Mouse (Mus musculus) erythroblast, embryonic 14.5 days (primary cell): Measurements from ENCODE around the gene Pold4.

Source experiments
- GATA1 ChIP-seq: IDR thresholded peaks from 2 replicates; pipeline ENCODE4 v1.6.1; 2012; ENCODE audit warnings: low read length, inconsistent platforms, mixed read lengths
- TAL1 ChIP-seq: IDR thresholded peaks from 3 replicates; pipeline ENCODE4 v1.6.1; 2012; ENCODE audit warnings: low read length, inconsistent platforms, mixed read lengths

GRCm38 (mm10) chr19:4204889-4205288, 26.8 kb upstream of the Pold4 start:
- TF ChIP-seq TAL1 (no peak), GATA1 (no peak)
